Mouse (Mus musculus) intestine, embryonic 14.5 days (tissue): ENCODE results near the gene Dut. TPM values are rescaled to one million over a fixed set of nuclear protein-coding genes. Genes with fewer than 3 reads are reported as not detected.

Experiments used
- ATAC-seq: fragments of 200-750 bp; cut with Nextera tagmentation; replicated peaks from 2 replicates; pipeline ENCODE4 v1.8.0; 2017; ENCODE audit warnings: low read depth, moderate number of reproducible peaks, moderate TSS enrichment, moderate library complexity; ENCODE audit not compliant: low FRiP score, low TSS enrichment
- DNase-seq: peaks from one replicate; pipeline ENCODE4 v3.0.0-alpha.2; 2018; ENCODE audit warnings: low spot score
- H3K27ac ChIP-seq: fragments of 300-500 bp; sonication (generic); 2 replicates; pipeline ENCODE4 v1.5.1; 2014; ENCODE audit warnings: low read depth, mild to moderate bottlenecking, control low read depth
- H3K27me3 ChIP-seq: fragments of 300-500 bp; sonication (generic); replicated peaks from 2 replicates; pipeline ENCODE4 v1.6.1; 2014; ENCODE audit warnings: low read length, control low read depth; ENCODE audit not compliant: control insufficient read depth, insufficient read depth
- H3K36me3 ChIP-seq: fragments of 300-500 bp; sonication (generic); 2 replicates; pipeline ENCODE4 v1.6.1; 2014; ENCODE audit warnings: low read length, control low read depth; ENCODE audit not compliant: control insufficient read depth, insufficient read depth
- H3K4me1 ChIP-seq: fragments of 300-500 bp; sonication (generic); replicated peaks from 2 replicates; pipeline ENCODE4 v1.6.1; 2014; ENCODE audit warnings: low read length, control low read depth, mixed read lengths; ENCODE audit not compliant: control insufficient read depth, insufficient read depth
- H3K4me2 ChIP-seq: fragments of 300-500 bp; sonication (generic); 2 replicates; pipeline ENCODE4 v1.6.1; 2014; ENCODE audit warnings: low read length
- H3K4me3 ChIP-seq: fragments of 300-500 bp; sonication (generic); 2 replicates; pipeline ENCODE4 v1.5.1; 2014; ENCODE audit warnings: low read depth, low read length, control low read depth, mixed read lengths
- H3K9ac ChIP-seq: fragments of 300-500 bp; sonication (generic); 2 replicates; pipeline ENCODE4 v1.6.1; 2014; ENCODE audit warnings: mild to moderate bottlenecking, low read length
- H3K9me3 ChIP-seq: fragments of 300-500 bp; sonication (generic); 2 replicates; pipeline ENCODE4 v1.6.1; 2016; ENCODE audit warnings: low read length, control low read depth; ENCODE audit not compliant: control insufficient read depth
- WGBS: fragments of 180-500 bp; shearing (Covaris S2); extraction: QIAGEN DNeasy Blood & Tissue Kit; methylation state at CpG from one replicate; pipeline ENCODE4 v1.1.7; 2014; 5-methylcytosine and 5-hydroxymethylcytosine counted together
- polyA plus RNA-seq: library from polyadenylated mRNA; unstranded; fragments of >200 nt; fragmentation: Nextera tagmentation; extraction: Ambion mirVana; gene quantifications from 2 replicates; pipeline ENCODE4 v1.2.1, GENCODE M21; 2014

The Dut gene
- polyA plus RNA-seq, 1 experiment from 2014 or later, result 162 TPM

- no peaks in the 10 kb centered on the region for H3K36me3 ChIP-seq
- ATAC-seq (no peak), DNase-seq (no peak)
- no peak overlapping the region for H3K4me3 ChIP-seq
- H3K27ac ChIP-seq, result no peak overlapping the region
- H3K4me1 ChIP-seq, result no peaks in the 10 kb centered on the region
- WGBS, result 87% methylated on average over 4 of the region's 4 CpGs
- no peaks in the 10 kb centered on the region for H3K27me3 ChIP-seq
- H3K4me2 ChIP-seq, result no peak overlapping the region
- no peaks in the 10 kb centered on the region for H3K9me3 ChIP-seq
- no peak overlapping the region for H3K9ac ChIP-seq
Observed at GRCm38 (mm10) chr2:125285777-125286176, 38.8 kb downstream of the Dut start.

GRCm38 (mm10) chr2:125290197-125290965, 43.4 kb downstream of the Dut start:
- Histone ChIP-seq H3K27me3 (no peaks in the 10 kb centered on the region), H3K36me3 (no peaks in the 10 kb centered on the region), H3K4me2 (no peak overlapping the region), H3K4me1 (no peaks in the 10 kb centered on the region), H3K9ac (no peak overlapping the region), H3K9me3 (no peaks in the 10 kb centered on the region), H3K27ac (no peak overlapping the region), H3K4me3 (no peak overlapping the region)
- WGBS, result 82% methylated on average over 10 of the region's 10 CpGs
- DNase-seq (no peak), ATAC-seq (no peak)

- WGBS, result 81% methylated on average over 1 of the region's 1 CpGs
- H3K9me3 ChIP-seq, result no peaks in the 10 kb centered on the region
- DNase-seq (no peak), ATAC-seq (no peak)
- H3K9ac ChIP-seq, result no peak overlapping the region
- no peak overlapping the region for H3K4me3 ChIP-seq
- H3K4me2 ChIP-seq, result no peak overlapping the region
- H3K4me1 ChIP-seq, result no peaks in the 10 kb centered on the region
- no peak overlapping the region for H3K27ac ChIP-seq
- no peaks in the 10 kb centered on the region for H3K27me3 ChIP-seq
- H3K36me3 ChIP-seq, result no peaks in the 10 kb centered on the region
Observed at GRCm38 (mm10) chr2:125291101-125291500, 44.1 kb downstream of the Dut start.

- WGBS, result 37% methylated on average over 7 of the region's 7 CpGs
- no peak for DNase-seq
Observed at GRCm38 (mm10) chr2:125292616-125293015, 45.6 kb downstream of the Dut start.

GRCm38 (mm10) chr2:125293969-125294491, 47.0 kb downstream of the Dut start:
- H3K36me3 ChIP-seq, result no peaks in the 10 kb centered on the region
- no peaks in the 10 kb centered on the region for H3K27me3 ChIP-seq
- H3K9ac ChIP-seq, result no peak overlapping the region
- no peaks in the 10 kb centered on the region for H3K9me3 ChIP-seq
- no peak overlapping the region for H3K4me3 ChIP-seq
- H3K4me1 ChIP-seq, result no peaks in the 10 kb centered on the region
- ATAC-seq (no peak), DNase-seq (no peak)
- no peak overlapping the region for H3K27ac ChIP-seq
- 84% methylated on average over 5 of the region's 5 CpGs for WGBS
- H3K4me2 ChIP-seq, result no peak overlapping the region

More at GRCm38 (mm10) chr2:125292616-125293015, 45.6 kb downstream of the Dut start:
- Histone ChIP-seq H3K27me3 (no peaks in the 10 kb centered on the region), H3K4me2 (no peak overlapping the region), H3K36me3 (no peaks in the 10 kb centered on the region), H3K27ac (no peak overlapping the region), H3K9me3 (no peaks in the 10 kb centered on the region), H3K4me1 (no peaks in the 10 kb centered on the region), H3K4me3 (no peak overlapping the region), H3K9ac (no peak overlapping the region)
- no peak for ATAC-seq

- WGBS, result 76% methylated on average over 3 of the region's 3 CpGs
- no peak for DNase-seq
- no peaks in the 10 kb centered on the region for H3K27me3 ChIP-seq
Observed at GRCm38 (mm10) chr2:125295526-125295925, 48.5 kb downstream of the Dut start.

GRCm38 (mm10) chr2:125298841-125299240, 51.9 kb downstream of the Dut start:
- Histone ChIP-seq H3K36me3 (peaks cover 33% of the 10 kb centered on the region), H3K9me3 (no peaks in the 10 kb centered on the region), H3K4me2 (no peak overlapping the region), H3K4me1 (no peaks in the 10 kb centered on the region), H3K4me3 (no peak overlapping the region), H3K27ac (no peak overlapping the region), H3K27me3 (no peaks in the 10 kb centered on the region), H3K9ac (no peak overlapping the region)
- WGBS, result 87% methylated on average over 1 of the region's 1 CpGs
- ATAC-seq (no peak), DNase-seq (no peak)

More at GRCm38 (mm10) chr2:125295526-125295925, 48.5 kb downstream of the Dut start:
- ATAC-seq, result no peak
- H3K36me3 ChIP-seq, result peaks cover 4% of the 10 kb centered on the region; the same call in 1 of the 2 replicates
- H3K9me3 ChIP-seq, result no peaks in the 10 kb centered on the region
- no peak overlapping the region for H3K4me2 ChIP-seq
- H3K27ac ChIP-seq, result no peak overlapping the region
- no peak overlapping the region for H3K4me3 ChIP-seq
- H3K9ac ChIP-seq, result no peak overlapping the region
- H3K4me1 ChIP-seq, result no peaks in the 10 kb centered on the region

- DNase-seq, result no peak
- H3K9ac ChIP-seq, result no peak overlapping the region
- no peak overlapping the region for H3K4me3 ChIP-seq
- no peaks in the 10 kb centered on the region for H3K9me3 ChIP-seq
- H3K27me3 ChIP-seq, result no peaks in the 10 kb centered on the region
- H3K4me2 ChIP-seq, result no peak overlapping the region
- H3K36me3 ChIP-seq, result peaks cover 47% of the 10 kb centered on the region
- no peak for ATAC-seq
- no peak overlapping the region for H3K27ac ChIP-seq
- WGBS, result 70% methylated on average over 9 of the region's 9 CpGs
- H3K4me1 ChIP-seq, result no peaks in the 10 kb centered on the region
Observed at GRCm38 (mm10) chr2:125301877-125302624, 55.1 kb downstream of the Dut start.
